Mouse (Mus musculus) intestine, embryonic 15.5 days (tissue): ENCODE results near the gene Rufy4. TPM values are rescaled to one million over a fixed set of nuclear protein-coding genes. Genes with fewer than 3 reads are reported as not detected.

Experiments
- ATAC-seq: fragments of 200-750 bp; cut with Nextera tagmentation; 2 replicates; pipeline ENCODE4 v1.8.0; 2017; ENCODE audit warnings: moderate TSS enrichment, moderate library complexity
- H3K27ac ChIP-seq: fragments of 300-500 bp; sonication (generic); 2 replicates; pipeline ENCODE4 v1.5.1; 2015; ENCODE audit warnings: mild to moderate bottlenecking, inconsistent platforms
- H3K27me3 ChIP-seq: fragments of 300-500 bp; sonication (generic); replicated peaks from 2 replicates; pipeline ENCODE4 v1.6.1; 2015; ENCODE audit warnings: inconsistent platforms
- H3K36me3 ChIP-seq: fragments of 300-500 bp; sonication (generic); 2 replicates; pipeline ENCODE4 v1.6.1; 2015; ENCODE audit warnings: inconsistent platforms
- H3K4me1 ChIP-seq: fragments of 300-500 bp; sonication (generic); replicated peaks from 2 replicates; pipeline ENCODE4 v1.6.1; 2015; ENCODE audit warnings: inconsistent platforms
- H3K4me2 ChIP-seq: fragments of 300-500 bp; sonication (generic); replicated peaks from 2 replicates; pipeline ENCODE4 v1.6.1; 2015; ENCODE audit warnings: mild to moderate bottlenecking, inconsistent platforms
- H3K4me3 ChIP-seq: fragments of 300-500 bp; sonication (generic); replicated peaks from 2 replicates; pipeline ENCODE4 v1.5.1; 2015; ENCODE audit warnings: inconsistent platforms
- H3K9ac ChIP-seq: fragments of 300-500 bp; sonication (generic); 2 replicates; pipeline ENCODE4 v1.6.1; 2015; ENCODE audit warnings: inconsistent platforms
- H3K9me3 ChIP-seq: fragments of 300-500 bp; sonication (generic); 2 replicates; pipeline ENCODE4 v1.6.1; 2016; ENCODE audit warnings: inconsistent platforms
- WGBS: fragments of 180-500 bp; shearing (Covaris S2); methylation state at CpG from one replicate; pipeline ENCODE4 v1.1.7; 2015; 5-methylcytosine and 5-hydroxymethylcytosine counted together
- polyA plus RNA-seq: library from polyadenylated mRNA; unstranded; fragments of >200 nt; fragmentation: Nextera tagmentation; extraction: Ambion mirVana; gene quantifications from 2 replicates; pipeline ENCODE4 v1.2.1, GENCODE M21; 2015

Rufy4 gene
- polyA plus RNA-seq, 1 experiment from 2014 or later = 0.34 TPM

DNA sequence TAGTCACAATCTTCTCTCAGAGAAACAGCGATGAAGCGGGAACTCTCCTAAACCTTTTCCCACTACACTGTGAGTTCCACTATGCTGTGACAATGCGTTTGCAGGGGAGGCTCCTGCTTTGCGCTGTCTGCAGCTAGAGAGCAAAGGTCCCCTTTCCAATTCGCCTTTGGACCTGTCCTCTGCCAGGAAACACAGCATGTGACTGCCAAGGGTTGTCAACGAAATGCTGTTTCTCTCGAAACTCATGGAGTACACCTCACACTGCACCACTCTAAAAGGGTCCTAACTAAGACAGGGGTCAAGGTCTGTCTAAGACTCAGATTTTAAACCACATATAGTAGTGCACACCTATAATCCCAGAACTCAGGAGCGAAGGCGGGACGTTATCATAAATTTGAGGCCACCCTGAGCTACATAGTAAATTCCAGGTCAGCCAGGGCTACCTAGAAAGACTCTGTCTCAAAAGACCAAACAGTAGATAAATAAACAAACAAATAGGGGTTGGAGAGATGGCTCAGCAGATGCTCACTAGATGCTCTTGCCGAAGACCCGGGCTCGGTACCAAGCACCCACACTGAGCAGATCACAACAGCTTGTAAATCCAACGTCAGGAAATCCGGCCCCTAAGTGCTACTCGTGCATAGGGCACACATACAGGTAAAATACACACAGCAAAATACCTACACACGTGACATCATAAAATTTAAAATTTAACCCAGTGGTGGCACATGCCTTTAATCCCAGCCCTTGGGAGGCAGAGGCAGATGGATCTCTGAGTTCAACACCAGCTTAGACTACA, 71.5 kb downstream of the Rufy4 start:
- peak overlapping the region; percentile 46 for H3K27ac ChIP-seq
- H3K27me3 ChIP-seq = no peaks in the 10 kb centered on the region
- 67% methylated on average over 17 of the region's 17 CpGs for WGBS
- H3K9ac ChIP-seq = no peak overlapping the region
- no peak overlapping the region for H3K4me3 ChIP-seq
- no peaks in the 10 kb centered on the region for H3K36me3 ChIP-seq
- peak; percentile 82 for ATAC-seq
- no peaks in the 10 kb centered on the region for H3K9me3 ChIP-seq
- H3K4me1 ChIP-seq = peaks cover 5% of the 10 kb centered on the region; the same call in 1 of the 2 replicates
- no peak overlapping the region for H3K4me2 ChIP-seq

Other genes with a start within 250 kb of the Rufy4 start
- 23.1 and 29.1 TPM in 2 replicates for gene Tns1, start 1.1 kb upstream of the Rufy4 start, polyA plus RNA-seq
- 0.24 and 0.35 TPM in 2 replicates for gene Cxcr2, start 28.4 kb downstream of the Rufy4 start, polyA plus RNA-seq
- gene Cxcr1, start 69.1 kb downstream of the Rufy4 start, polyA plus RNA-seq = not detected in 2 replicates
- 518 and 584 TPM in 2 replicates for gene Arpc2, start 110.5 kb downstream of the Rufy4 start, polyA plus RNA-seq
- 3.1 and 3.3 TPM in 2 replicates for gene Gpbar1, start 153.0 kb downstream of the Rufy4 start, polyA plus RNA-seq
- gene Aamp, start 159.2 kb downstream of the Rufy4 start, polyA plus RNA-seq = 225 and 244 TPM in 2 replicates
- 120 and 127 TPM in 2 replicates for gene Pnkd, start 159.4 kb downstream of the Rufy4 start, polyA plus RNA-seq
- gene Tmbim1, start 180.1 kb downstream of the Rufy4 start, polyA plus RNA-seq = 54.9 and 64.3 TPM in 2 replicates
- gene Catip, start 236.6 kb downstream of the Rufy4 start, polyA plus RNA-seq = 0.39 and 0.53 TPM in 2 replicates
- gene Slc11a1, start 249.7 kb downstream of the Rufy4 start, polyA plus RNA-seq = 6.4 and 6.7 TPM in 2 replicates